Mouse (Mus musculus) erythroblast, embryonic 14.5 days (primary cell): Measurements from ENCODE around the gene Slc29a1.

Experiments
- GATA1 ChIP-seq: IDR thresholded peaks from 2 replicates; pipeline ENCODE4 v1.6.1; 2012; ENCODE audit warnings: low read length, inconsistent platforms, mixed read lengths
- TAL1 ChIP-seq: IDR thresholded peaks from 3 replicates; pipeline ENCODE4 v1.6.1; 2012; ENCODE audit warnings: low read length, inconsistent platforms, mixed read lengths

- no peak for TF ChIP-seq TAL1
- TF ChIP-seq GATA1, result no peak
These were observed 30.7 kb upstream of the Slc29a1 start for GRCm38 (mm10) chr17:45629861-45630694.
